Mouse (Mus musculus) neutrophil, adult 83 days (primary cell): ENCODE measurements around the gene Mcf2. TPM values are rescaled to one million over a fixed set of nuclear protein-coding genes. Genes with fewer than 3 reads are reported as not detected.

ENCODE experiments used
- total RNA-seq, 2 experiments: library from RNA; stranded (reverse); gene quantifications; one replicate each; pipeline ENCODE4 v1.2.4; 2023

The Mcf2 gene
- total RNA-seq: under 1 TPM; 0.07 to 0.09 TPM

GRCm38 (mm10) chrX:60178744-60179458, at the start of gene Mcf2:
Mcf2 (minus strand) TSS chrX:60179089.

Other genes starting within 250 kb of the Mcf2 start
- not detected for gene F9, start 179.6 kb downstream of the Mcf2 start, total RNA-seq